Mouse (Mus musculus) gastrocnemius, postnatal 14 days (tissue): Measurements from ENCODE around the gene Uck2. TPM values are rescaled to one million over a fixed set of nuclear protein-coding genes. Genes with fewer than 3 reads are reported as not detected.

ENCODE experiments used
- DNase-seq: peaks from one replicate; pipeline ENCODE4 v3.0.0; 2021; ENCODE audit warnings: mixed read lengths
- intact Hi-C: fragments of 180-260 bp; cut with DNase I; formaldehyde crosslinking; loops from one replicate; pipeline ENCODE4 v1.15.1; 2025; ENCODE audit warnings: low total_unique reads
- total RNA-seq, 2 experiments: library from RNA; stranded (reverse); gene quantifications; 2 replicates each; pipeline ENCODE4 v1.2.3; 2021

The Uck2 gene
- total RNA-seq, 2 experiments from 2014 or later: 18.4 to 29.1 TPM

DNA sequence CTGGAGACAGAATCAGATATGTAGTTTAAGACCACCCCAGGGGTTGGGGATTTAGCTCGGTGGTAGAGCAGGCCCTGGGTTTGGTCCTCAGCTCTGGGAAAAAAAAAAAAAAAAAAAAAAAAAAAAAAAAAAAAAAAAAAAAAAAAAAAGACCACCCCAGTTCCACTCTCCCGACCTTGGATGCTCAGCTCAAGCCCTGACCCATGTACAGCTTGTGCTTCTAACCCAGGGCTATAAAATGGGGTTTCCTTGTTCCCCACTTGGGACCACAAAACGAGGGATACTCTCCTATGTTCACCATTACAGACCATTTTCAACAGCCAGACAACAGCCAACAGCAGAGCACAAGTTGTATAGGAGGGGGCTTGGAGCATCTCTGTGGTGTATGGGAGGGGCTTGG, 18.4 kb downstream of the Uck2 start:
- no peak for DNase-seq
- intact Hi-C loops: no loop called here

DNA sequence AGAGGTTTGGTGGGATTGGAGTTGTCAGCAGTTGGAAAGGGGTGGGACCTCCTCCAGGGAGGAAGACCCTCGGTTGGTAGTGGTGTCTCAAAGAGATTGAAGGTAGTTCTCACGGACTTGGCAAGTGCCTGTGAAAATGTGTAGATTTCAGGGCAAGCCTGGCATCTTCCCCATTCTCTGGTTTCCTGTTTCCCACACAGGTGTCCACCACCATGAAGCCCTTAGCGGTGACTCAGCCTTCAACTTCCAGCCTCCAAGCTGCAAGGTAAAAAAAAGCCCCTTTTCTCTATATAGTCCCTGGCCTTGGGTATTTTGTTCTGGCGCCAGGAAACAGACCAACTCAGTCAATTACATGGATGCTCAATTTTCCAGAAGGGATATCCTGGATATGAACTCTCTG, 19.8 kb downstream of the Uck2 start:
- intact Hi-C loops: no loop called here
- no peak for DNase-seq

DNA sequence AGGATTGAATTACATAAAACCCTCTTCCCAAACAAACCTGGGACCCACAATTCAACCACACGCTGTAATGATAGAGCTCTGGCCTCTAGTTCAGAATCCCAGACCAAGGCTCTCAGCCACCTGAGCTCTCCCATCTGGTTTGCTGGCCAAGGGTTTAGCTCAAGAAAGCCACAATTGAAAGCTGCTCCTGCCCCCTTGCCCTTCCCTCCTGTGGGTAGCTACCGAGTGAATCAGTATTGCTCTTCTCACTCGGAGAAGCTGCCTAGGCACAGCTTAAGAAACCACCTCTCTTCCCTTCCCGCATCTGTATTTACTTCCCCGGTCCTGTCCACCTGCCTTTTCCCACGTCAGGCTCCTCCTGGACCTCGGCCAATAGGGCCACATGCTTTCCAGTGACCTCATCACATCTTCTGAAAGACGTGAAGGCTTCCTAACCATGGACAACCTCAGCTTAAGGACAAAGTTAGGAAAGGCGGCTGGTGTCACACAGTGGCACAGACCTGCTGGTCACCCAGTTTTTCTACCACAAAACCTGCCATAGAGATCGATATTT, 22.6 kb downstream of the Uck2 start:
- intact Hi-C loops: no loop called here
- DNase-seq: no peak

DNA sequence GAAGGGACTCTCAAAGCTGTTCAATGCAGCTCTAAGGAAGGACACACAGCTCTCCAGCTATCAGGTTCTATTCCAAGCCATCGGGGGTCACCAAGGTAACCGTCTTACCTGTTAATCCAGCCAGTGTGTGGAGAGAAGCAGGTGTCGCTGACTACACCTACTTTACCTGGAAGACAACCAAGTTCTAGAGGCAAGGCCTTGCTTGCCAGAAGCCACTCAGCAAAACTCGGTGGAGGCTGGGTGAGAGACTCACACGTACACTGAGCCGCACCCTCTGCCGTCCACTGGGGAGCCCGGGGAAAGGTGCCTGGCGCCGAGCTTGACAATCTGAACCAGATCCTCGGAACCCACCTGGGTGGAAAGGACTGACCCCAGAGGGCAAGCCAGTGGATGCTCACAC, 23.4 kb downstream of the Uck2 start:
- intact Hi-C loops: no loop called here
- no peak for DNase-seq

DNA sequence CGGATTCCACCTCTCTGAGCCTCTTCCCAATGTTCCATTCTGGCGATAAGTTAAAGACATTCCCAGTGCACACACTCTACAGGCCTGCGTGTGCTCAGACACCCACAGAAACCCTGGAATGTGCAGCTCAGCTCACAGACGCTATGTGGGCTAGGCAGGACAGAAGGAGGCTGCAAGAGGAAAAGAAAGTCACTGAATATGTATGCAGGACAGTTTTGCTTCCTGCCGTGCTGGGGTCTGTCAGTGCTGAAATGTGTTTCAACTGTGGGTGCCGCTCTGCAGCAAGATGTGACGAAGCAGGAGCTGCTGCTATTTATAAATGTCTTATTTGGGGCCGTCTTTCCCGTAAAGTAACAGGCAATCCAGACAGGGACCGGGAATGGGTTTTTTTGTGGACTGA, 25.4 kb downstream of the Uck2 start:
- DNase-seq: no peak
- intact Hi-C loops: no loop called here

DNA sequence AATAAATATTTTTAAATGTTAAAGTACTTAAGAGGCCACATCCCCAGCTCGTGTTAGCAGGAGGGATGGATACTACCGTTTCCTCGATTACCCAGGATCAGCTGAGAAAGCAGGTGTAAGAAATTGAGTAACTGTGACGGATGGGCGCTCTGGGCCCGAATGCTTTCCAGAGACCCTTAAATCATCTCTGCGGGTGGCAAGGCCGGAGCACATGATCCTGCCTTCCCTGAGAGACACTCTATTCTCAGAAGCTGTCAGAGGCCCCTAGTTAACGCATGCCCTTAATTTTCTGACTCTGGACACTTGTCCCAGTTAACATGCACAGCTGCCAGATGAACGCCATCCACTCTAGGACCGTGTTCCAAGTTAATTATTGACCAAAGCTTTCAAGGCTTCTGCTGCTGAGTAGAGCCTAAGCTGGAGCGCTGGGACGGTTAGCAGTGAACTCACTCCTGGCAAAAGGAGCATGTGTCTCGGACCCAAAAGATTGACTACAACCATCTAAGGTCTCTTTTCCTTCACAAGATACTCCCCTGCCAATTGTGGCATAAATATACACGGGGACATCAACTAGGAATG, 28.3 kb downstream of the Uck2 start:
- intact Hi-C loops: no loop called here
- no peak for DNase-seq

DNA sequence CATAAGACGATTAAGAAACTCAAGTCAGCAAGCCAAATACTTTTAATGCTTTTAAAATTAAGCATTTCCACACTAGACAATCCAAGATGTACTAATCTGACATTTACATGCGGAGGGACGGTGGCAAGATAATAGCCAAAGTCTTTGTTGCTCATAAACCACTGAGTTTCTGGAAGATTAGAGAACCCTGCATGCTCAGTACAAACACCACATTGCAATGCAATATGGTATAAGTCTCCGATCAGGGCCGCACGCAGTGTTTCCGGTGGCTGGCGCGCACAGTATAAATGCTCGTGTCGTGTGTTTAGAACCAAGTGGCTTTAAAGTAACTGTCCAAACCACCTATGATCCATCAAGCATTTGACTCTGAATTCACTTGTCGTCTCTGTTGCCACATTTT, 31.5 kb downstream of the Uck2 start:
- no peak for DNase-seq
- intact Hi-C loops: no loop called here

DNA sequence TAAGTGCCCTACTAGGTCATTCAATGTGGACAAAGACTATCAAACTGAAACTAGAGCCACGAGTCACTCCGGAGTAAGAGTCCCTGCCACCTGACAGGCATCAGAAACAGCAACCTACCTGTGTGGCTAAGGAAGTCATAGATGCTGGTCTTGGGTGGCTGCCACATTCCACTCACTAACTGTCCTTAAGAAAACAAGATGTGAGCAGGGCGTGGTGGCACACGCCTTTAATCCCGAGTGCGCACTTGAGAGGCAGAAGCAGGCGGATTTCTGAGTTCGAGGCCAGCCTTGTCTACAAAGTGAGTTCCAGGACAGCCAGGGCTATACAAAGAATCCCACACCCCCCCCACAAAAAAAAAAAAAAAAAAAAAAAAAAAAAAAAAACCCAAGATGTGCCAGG, 35.2 kb downstream of the Uck2 start:
- no peak for DNase-seq
- intact Hi-C loops: no loop called here

DNA sequence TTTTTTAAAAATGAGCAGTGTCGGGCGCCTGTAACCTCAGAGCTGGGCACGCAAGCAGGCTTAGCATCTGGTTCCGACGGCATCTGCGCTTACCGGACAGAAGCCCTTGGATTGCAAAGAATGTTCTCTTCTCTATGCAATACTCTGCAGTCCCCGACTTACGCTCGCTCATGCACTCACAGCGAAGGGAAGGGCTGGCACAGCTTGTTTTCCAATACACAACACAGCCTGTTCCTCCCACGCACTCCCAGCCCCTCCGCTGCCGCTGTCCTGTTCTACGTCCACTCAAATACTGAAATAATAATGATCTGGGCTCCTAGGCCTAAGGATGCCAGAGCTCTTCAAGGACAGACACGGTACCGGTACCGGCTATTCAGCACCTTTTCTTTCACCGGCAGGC, 35.9 kb downstream of the Uck2 start:
- DNase-seq: no peak
- intact Hi-C loops: no loop called here

DNA sequence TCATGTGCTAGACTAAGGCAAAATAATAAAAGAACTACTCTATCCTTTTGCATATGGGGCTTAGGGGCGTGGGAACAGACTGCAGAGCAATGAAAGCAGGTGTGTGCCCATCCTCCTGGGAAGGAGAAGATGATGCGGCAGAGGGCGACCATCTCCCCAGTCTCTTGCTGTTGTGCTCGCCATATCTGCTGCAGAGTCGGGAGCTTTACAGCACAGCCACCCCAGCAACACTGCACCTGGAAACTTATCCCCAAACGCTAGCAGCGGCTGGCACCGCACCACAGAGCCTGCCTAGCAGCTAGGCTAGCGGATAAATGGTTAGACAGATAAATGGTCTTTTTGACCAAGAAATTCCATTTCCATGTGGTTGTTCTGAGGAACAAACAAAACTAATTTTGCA, 37.2 kb downstream of the Uck2 start:
- intact Hi-C loops: no loop called here
- no peak for DNase-seq

DNA sequence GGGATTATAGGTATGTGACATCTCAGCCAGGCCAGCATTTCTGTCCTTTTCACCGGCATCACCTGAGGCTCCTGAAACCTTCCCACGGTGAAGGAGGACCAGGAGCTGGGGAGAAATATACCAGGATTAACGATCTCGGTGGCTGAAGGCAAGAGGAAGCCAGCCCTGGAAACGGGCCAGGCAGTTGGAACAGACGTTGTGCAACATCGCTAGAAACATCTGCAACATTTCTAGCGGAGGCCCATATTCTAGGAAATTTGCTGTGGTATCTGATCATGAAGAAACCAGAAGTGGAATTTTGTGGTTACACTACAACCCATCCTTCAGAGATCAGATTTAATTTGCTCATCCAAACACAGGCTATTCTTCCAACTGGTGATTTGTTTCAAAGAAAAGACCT, 38.1 kb downstream of the Uck2 start:
- peak; percentile 87 for DNase-seq
- intact Hi-C loops: no loop called here

DNA sequence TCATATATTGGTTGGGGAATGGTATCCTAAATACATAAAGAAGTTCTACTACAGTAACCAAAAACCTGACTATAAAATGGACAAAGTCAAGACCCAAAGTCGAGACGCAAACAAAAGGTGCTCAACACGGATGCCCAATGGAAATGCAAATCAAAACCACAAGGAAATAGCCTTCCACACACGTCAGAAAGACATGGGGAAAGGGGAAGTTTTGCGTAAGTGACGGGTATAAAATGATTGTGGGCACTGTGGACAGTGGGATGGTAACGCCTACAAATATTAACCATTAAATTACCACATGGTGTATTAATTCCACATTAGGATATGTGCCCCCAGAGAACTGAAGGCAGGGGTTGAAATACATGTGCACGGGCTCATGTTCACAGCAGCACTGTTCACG, 38.8 kb downstream of the Uck2 start:
- intact Hi-C loops: no loop called here
- no peak for DNase-seq

DNA sequence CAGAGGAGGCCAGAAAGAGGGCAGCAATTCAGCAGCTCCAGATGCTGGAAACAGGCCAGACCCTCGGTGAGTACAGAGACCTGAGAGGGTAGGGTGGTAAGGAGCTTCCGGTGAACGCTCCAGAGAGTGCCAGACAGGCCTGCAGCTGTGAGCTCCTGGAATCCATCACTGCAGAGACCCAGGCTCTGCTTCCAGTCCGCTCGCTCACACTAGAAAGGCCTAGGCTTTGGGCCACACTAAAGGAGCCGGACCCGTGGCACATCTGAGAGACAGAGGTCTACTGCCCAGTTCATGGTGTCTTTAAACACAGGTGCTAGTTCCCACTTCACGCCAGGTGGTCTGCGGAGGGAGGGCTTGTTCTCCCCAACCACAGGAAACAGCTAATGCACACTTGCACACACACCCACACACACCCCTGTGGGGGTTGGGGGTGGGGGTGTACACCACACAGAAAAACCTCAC, 39.9 kb downstream of the Uck2 start:
- intact Hi-C loops: no loop called here
- DNase-seq: no peak

DNA sequence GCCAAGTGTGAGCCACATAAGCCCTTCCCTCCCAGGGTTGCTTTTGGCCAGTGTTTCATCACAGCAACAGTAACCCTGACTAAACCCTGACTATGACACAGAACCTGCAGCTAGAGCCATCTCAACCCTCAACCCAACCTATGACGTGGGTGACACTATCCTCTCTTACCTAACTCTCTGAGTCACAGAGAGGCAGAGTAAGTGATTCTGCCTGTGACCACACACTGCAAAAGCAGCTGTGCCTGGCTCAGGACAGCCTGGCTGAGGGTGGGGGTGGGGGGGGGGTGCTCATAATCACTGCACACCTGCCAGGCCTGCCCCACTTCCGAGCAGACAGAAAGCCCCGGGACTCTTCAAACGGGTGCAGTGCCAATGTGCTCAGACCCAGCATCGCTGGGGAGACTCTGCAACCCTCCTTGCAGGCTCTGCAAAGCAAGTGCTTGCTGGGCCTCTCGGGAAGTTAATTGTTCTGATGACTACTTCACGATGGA, 42.9 kb downstream of the Uck2 start:
- intact Hi-C loops: no loop called here

DNA sequence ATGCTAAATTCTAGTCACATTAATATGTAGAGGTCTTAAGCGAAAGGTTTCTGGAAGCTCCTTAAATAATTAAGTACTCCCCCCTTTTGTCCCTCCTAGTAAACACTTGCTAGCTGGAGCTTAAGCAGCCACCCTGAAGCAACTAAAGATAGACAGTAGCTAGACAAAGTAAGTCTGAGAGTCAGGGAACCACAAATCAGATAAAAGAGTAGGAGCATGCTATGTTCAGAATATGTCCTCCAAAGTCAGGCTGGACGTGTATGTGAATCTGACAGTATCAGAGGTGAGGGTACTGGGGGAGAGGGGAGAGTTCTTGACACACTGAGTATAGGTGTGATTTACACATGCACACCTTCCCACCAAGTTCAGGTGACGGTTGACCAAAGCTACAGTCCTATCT, 43.6 kb downstream of the Uck2 start:
- no peak for DNase-seq
- intact Hi-C loops: no loop called here

More for the DNA sequence above, 42.9 kb downstream of the Uck2 start:
- no peak for DNase-seq

DNA sequence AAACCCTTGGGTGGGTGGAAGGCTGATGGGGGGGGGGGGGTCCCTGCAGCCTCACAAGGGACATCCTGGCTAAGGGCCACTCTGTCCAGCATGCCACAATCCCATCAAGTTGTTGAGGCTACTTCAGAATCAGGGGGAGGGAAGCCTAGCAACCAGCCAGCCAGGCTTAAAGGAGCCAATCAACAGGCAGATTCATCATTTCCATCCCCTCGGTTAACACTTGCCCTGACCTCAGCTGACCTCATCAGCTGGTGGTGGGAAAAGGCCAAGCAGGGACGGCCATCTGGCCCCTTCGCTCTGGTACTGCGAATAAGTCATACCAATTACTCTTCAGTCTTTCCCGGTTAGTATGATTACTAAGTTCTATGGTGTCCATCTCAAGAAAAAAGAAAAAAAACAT, 44.8 kb downstream of the Uck2 start:
- intact Hi-C loops: no loop called here
- peak; percentile 57 for DNase-seq

DNA sequence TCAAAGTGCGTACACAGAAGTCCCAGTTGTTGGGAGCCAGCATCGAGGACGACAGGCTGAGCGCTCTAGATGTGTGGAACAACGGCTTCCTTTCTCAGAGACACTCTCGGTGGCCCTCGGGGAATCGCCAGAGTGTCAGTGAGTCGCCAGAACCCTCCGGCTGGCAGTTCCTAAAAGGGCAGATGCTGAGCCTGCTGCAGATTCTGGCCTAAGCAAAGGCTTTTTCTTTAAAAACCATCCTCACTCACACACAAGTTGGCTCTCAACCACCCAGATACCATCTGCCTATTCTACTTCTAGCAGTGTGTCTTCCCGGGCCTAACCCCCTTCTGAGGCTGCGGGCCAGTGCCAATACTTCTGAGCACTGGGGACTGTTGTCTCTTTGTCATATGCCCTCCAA, 45.2 kb downstream of the Uck2 start:
- peak; percentile 27 for DNase-seq
- intact Hi-C loops: no loop called here

DNA sequence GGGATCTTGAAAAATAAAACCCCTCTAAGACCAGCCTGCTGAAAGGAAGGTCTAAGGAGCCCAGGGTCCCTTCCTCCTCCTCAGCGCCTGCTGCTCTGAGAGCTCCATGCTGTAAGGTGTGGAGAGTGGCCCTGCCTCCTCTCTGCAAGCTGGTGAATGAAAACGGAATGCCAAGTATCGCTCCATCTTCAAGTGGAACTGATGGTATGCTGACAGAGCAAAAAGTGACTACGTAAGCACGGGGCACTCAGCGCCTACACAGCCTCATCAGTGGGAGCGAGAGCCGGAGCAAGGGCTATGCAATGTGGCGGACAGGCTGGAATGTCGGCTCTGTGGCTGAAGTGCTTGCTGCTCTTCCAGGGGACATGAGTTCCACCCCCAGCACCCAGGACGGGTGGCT, 47.3 kb downstream of the Uck2 start:
- intact Hi-C loops: no loop called here
- DNase-seq: no peak

DNA sequence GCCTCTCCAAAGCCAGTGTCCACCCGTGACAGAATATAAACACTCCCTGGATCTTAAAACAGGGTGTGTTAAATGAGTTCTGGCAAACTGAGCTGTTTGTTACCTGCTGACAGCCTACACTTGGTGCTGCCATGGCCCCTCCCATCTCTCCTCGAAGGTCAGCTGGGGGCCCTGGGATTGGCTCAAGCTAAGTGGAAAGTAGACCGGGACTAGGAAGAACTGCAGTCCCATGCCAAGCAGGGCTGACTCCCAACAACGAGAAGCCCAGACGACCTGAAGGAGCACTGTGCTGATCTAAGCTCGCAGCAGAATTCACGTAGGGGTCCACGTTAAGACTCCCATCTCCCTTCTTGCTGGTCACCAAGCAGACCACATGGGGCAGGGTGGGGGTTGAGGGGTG, 48.3 kb downstream of the Uck2 start:
- peak; percentile 47 for DNase-seq
- intact Hi-C loops: no loop called here

DNA sequence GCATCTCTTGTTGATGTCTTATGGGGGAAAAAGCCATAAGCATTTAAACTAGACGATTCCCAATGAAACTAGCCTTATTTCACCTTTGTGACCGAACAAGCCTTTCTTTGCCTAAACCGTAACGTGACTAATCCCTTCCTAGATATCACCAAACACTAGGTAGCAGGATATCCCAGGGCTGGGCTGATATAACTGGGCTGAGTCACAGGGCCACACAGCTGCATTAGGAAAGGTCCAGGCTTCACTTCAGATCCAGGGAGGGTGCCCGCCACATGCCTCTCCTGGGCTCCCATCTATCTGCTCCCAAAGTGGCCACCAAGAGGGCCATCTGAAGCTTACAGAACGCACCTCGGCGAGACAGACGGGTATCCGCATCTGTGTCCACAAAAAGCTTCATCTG, 50.8 kb downstream of the Uck2 start:
- intact Hi-C loops: no loop called here
- DNase-seq: no peak

DNA sequence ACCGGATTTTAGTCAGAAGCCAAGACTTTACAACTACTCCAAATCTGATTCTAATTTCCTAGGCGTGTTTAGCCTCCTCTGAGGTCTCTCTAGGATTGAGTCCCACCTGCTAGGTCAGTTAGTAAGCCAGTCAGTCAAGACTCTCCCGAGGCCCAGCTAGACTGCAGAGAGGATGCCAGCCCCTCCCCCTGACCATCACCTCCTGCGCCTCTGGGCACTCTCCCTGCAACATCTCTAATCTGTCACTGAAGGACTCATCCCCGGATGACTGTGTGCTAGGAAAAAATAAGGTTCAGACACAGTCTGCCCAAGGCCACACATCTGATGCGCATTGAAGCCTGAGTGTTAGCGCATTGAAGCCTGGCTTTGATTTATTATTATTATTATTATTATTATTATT, 52.2 kb downstream of the Uck2 start:
- DNase-seq: no peak
- intact Hi-C loops: no loop called here
